Mouse (Mus musculus): ENCODE results near the gene Psmc5. TPM values are rescaled to one million over a fixed set of nuclear protein-coding genes. Genes with fewer than 3 reads are reported as not detected.

Psmc5 gene
- polyA plus RNA-seq, 1 experiment: not detected

DNA sequence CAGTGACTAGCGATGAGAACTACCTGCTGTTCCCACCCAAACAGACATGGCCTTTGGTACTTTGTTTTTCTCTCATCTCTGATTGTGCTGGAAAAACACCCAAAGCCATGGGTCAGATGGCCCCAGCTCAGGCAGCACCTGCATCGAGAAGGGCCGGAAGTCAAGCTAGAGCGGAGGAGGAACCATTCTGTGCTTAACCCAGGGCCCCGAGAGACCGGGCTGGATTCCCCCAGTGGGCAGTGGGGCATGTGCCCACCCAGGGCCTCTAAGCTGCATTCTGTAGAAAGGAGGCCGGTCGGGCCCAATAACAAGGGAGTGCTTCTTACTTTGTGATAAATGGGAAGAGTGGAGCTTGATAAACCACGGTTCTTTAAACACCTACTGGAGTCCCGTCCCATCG lies 52.2 kb downstream of the Psmc5 start:
- Histone ChIP-seq H3K4me1 (ENCODE audit: control insufficient read depth, insufficient read depth, low read length) (peaks cover 3% of the 10 kb centered on the region; the same call in 1 of the 2 replicates), H3K27ac (ENCODE audit: insufficient read depth, low read depth, low read length) (no peak overlapping the region), H3K4me3 (ENCODE audit: insufficient read depth, low read depth, low read length) (no peak overlapping the region)
- TF ChIP-seq POLR2A (IDR thresholded peaks at IDR 0.05; ENCODE audit: insufficient read depth, low read depth, low read length): no peak
- 80% methylated on average over 11 of the region's 11 CpGs for WGBS

GRCm38 (mm10) chr11:106310123-106310522 lies 54.2 kb downstream of the Psmc5 start:
- Histone ChIP-seq H3K27ac (ENCODE audit: insufficient read depth, low read depth, low read length) (no peak overlapping the region), H3K4me3 (ENCODE audit: insufficient read depth, low read depth, low read length) (no peak overlapping the region), H3K4me1 (ENCODE audit: control insufficient read depth, insufficient read depth, low read length) (peaks cover 3% of the 10 kb centered on the region; the same call in 1 of the 2 replicates)
- 73% methylated on average over 5 of the region's 5 CpGs for WGBS
- no peak for TF ChIP-seq CTCF (IDR thresholded peaks at IDR 0.05; ENCODE audit: insufficient read depth, low read depth, low read length)
- TF ChIP-seq POLR2A (IDR thresholded peaks at IDR 0.05; ENCODE audit: insufficient read depth, low read depth, low read length): no peak

Other genes starting within 250 kb of the Psmc5 start
- gene Kcnh6, start 248.0 kb upstream of the Psmc5 start, polyA plus RNA-seq (2012; ENCODE audit: insufficient read depth, insufficient read length, low replicate concordance, missing spikeins): not detected in 2 replicates
- 52.7 and 159 TPM in 2 replicates for gene Dcaf7, start 219.3 kb upstream of the Psmc5 start, polyA plus RNA-seq (2012; ENCODE audit: insufficient read depth, insufficient read length, low replicate concordance, missing spikeins)
- not detected in 2 replicates for gene Taco1, start 190.1 kb upstream of the Psmc5 start, polyA plus RNA-seq (2012; ENCODE audit: insufficient read depth, insufficient read length, low replicate concordance, missing spikeins)
- gene Map3k3, start 171.5 kb upstream of the Psmc5 start, polyA plus RNA-seq (2012; ENCODE audit: insufficient read depth, insufficient read length, low replicate concordance, missing spikeins): not detected in 2 replicates
- gene Gm10840, start 95.3 kb upstream of the Psmc5 start, polyA plus RNA-seq (2012; ENCODE audit: insufficient read depth, insufficient read length, low replicate concordance, missing spikeins): not detected in 2 replicates
- 164 and 291 TPM in 2 replicates for gene Limd2, start 95.3 kb upstream of the Psmc5 start, polyA plus RNA-seq (2012; ENCODE audit: insufficient read depth, insufficient read length, low replicate concordance, missing spikeins)
- gene Strada, start 54.0 kb upstream of the Psmc5 start, polyA plus RNA-seq (2012; ENCODE audit: insufficient read depth, insufficient read length, low replicate concordance, missing spikeins): 209 TPM in 1 of 2 replicates, not detected in the other
- not detected in 2 replicates for gene Ccdc47, start 39.8 kb upstream of the Psmc5 start, polyA plus RNA-seq (2012; ENCODE audit: insufficient read depth, insufficient read length, low replicate concordance, missing spikeins)
- not detected in 2 replicates for gene Ddx42, start 39.2 kb upstream of the Psmc5 start, polyA plus RNA-seq (2012; ENCODE audit: insufficient read depth, insufficient read length, low replicate concordance, missing spikeins)
- gene Ftsj3, start 75 bp upstream of the Psmc5 start, polyA plus RNA-seq (2012; ENCODE audit: insufficient read depth, insufficient read length, low replicate concordance, missing spikeins): not detected in 2 replicates
- not detected in 2 replicates for gene Smarcd2, start 16.8 kb downstream of the Psmc5 start, polyA plus RNA-seq (2012; ENCODE audit: insufficient read depth, insufficient read length, low replicate concordance, missing spikeins)
- gene Tcam1, start 20.5 kb downstream of the Psmc5 start, polyA plus RNA-seq (2012; ENCODE audit: insufficient read depth, insufficient read length, low replicate concordance, missing spikeins): not detected in 2 replicates
- gene Gh, start 45.7 kb downstream of the Psmc5 start, polyA plus RNA-seq (2012; ENCODE audit: insufficient read depth, insufficient read length, low replicate concordance, missing spikeins): not detected in 2 replicates
- not detected in 2 replicates for gene Cd79b, start 58.6 kb downstream of the Psmc5 start, polyA plus RNA-seq (2012; ENCODE audit: insufficient read depth, insufficient read length, low replicate concordance, missing spikeins)
- not detected in 2 replicates for gene Scn4a, start 97.1 kb downstream of the Psmc5 start, polyA plus RNA-seq (2012; ENCODE audit: insufficient read depth, insufficient read length, low replicate concordance, missing spikeins)
- gene Prr29, start 109.3 kb downstream of the Psmc5 start, polyA plus RNA-seq (2012; ENCODE audit: insufficient read depth, insufficient read length, low replicate concordance, missing spikeins): not detected in 2 replicates
- gene Icam2, start 131.9 kb downstream of the Psmc5 start, polyA plus RNA-seq (2012; ENCODE audit: insufficient read depth, insufficient read length, low replicate concordance, missing spikeins): not detected in 2 replicates
- not detected in 2 replicates for gene Ern1, start 231.7 kb downstream of the Psmc5 start, polyA plus RNA-seq (2012; ENCODE audit: insufficient read depth, insufficient read length, low replicate concordance, missing spikeins)

Measured in olfactory bulb, adult 2 months (tissue).